Mouse (Mus musculus) mouse embryonic stem cell (cell line): ENCODE measurements around the gene Plce1.
"Not testable (repeated sequence)": the region's sequence is repeated elsewhere in the genome, so short reads cannot be mapped to it uniquely, and the experiment has no call there.

Source experiments
- in situ Hi-C, 2 experiments: fragments of 300-500 bp; cut with MboI; formaldehyde crosslinking; loops; 1 replicate in 1 of 2; 3 replicates in 1 of 2; pipeline ENCODE4 v1.14.3; 2019 to 2020; ENCODE audit warnings: low sequenced_read_pairs in 2 of 2, low pct_unique_long_range_greater_than_20kb in 1 of 2, mixed read lengths in 1 of 2; ENCODE audit not compliant: unreplicated experiment in 1 of 2

Gene Plce1

GRCm38 (mm10) chr19:38610809-38611208 is 129.9 kb downstream of the Plce1 start:
- in situ Hi-C loops = no loop called here

- in situ Hi-C loops = no loop called here
Observed at GRCm38 (mm10) chr19:38614067-38614675, 133.3 kb downstream of the Plce1 start.

GRCm38 (mm10) chr19:38615356-38615755 is 134.4 kb downstream of the Plce1 start:
- in situ Hi-C loops = no loop called here

GRCm38 (mm10) chr19:38620134-38620533 is 139.2 kb downstream of the Plce1 start:
- in situ Hi-C loops = no loop called here

- in situ Hi-C loops = no loop called here
Observed at GRCm38 (mm10) chr19:38621546-38621945, 140.6 kb downstream of the Plce1 start.

GRCm38 (mm10) chr19:38626246-38627015 is 145.5 kb downstream of the Plce1 start:
- in situ Hi-C loops = no loop called here

- in situ Hi-C loops = no loop called here
Observed at GRCm38 (mm10) chr19:38627075-38627768, 146.3 kb downstream of the Plce1 start.

GRCm38 (mm10) chr19:38632251-38632650 is 151.3 kb downstream of the Plce1 start:
- in situ Hi-C loops = no loop called here

- in situ Hi-C loops = no loop called here
Observed at GRCm38 (mm10) chr19:38633306-38633705, 152.4 kb downstream of the Plce1 start.

GRCm38 (mm10) chr19:38639050-38639449 is 158.1 kb downstream of the Plce1 start:
- in situ Hi-C loops = no loop called here

GRCm38 (mm10) chr19:38639805-38640204 is 158.9 kb downstream of the Plce1 start:
- in situ Hi-C loops = no loop called here

- in situ Hi-C loops = not testable (repeated sequence)
Observed at GRCm38 (mm10) chr19:38642515-38642914, 161.6 kb downstream of the Plce1 start.

GRCm38 (mm10) chr19:38644871-38645595 is 164.1 kb downstream of the Plce1 start:
- in situ Hi-C loops = no loop called here

GRCm38 (mm10) chr19:38657980-38658379 is 177.1 kb downstream of the Plce1 start:
- in situ Hi-C loops = no loop called here

- in situ Hi-C loops = no loop called here
Observed at GRCm38 (mm10) chr19:38665398-38665797, 184.5 kb downstream of the Plce1 start.

GRCm38 (mm10) chr19:38672015-38672600 is 191.2 kb downstream of the Plce1 start:
- in situ Hi-C loops = no loop called here

- in situ Hi-C loops = no loop called here
Observed at GRCm38 (mm10) chr19:38673936-38674335, 193.0 kb downstream of the Plce1 start.

- in situ Hi-C loops = no loop called here
Observed at GRCm38 (mm10) chr19:38678655-38679054, 197.7 kb downstream of the Plce1 start.

GRCm38 (mm10) chr19:38679520-38679919 is 198.6 kb downstream of the Plce1 start:
- in situ Hi-C loops = no loop called here
